28 mouse cellular contexts compared by ENCODE assay signal in the genomic region with DNA sequence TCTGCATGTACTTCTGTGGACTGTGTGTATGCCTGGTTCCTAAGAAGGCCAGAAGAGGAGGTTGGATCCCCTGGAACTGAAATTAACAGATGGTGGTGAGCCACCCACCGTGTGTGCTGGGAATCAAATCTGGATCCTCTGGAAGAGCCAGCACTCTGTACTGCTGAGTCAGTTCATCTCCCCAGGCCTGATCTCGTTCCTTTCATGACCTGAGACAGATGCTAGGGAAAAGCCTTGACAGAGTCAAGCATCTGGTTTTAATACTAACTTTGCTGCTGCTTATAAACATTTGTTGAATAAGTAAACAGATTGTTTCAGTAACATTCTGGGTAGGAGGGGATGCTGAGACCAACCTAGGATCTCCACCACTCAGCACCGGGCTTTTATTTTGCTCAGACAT. TPM values are rescaled to one million over a fixed set of nuclear protein-coding genes. Genes with fewer than 3 reads are reported as not detected.
A peak's percentile ranks its signal among the peaks of the same experiment; 100 is the strongest.
DNase-seq lines count a peak whose midpoint lies in the region; ATAC-seq and TF ChIP-seq lines count a peak whose summit lies in the region.
"Had no signal": no experiment of that assay in that cellular context is flagged by ENCODE, and none has a peak within 500 bp of the region (broad histone marks: within the 10 kb centered on the region; RNA-seq: fewer than 3 reads in every experiment).

No protein-coding gene starts in this region.

- peak; percentile 43 for DNase-seq in intestine, embryonic 14.5 days (ENCODE audit: low spot score)
- no peak for DNase-seq in ES-E14 (ENCODE audit: low read depth, low spot score)
- no peak for DNase-seq in forebrain, embryonic 10.5 days (ENCODE audit: extremely low spot score, low spot score)
- no peak for DNase-seq in B cell, adult 2 months
- DNase-seq: adrenal gland, postnatal 10 days; adrenal gland, postnatal 36 days; cerebellum, adult 18-20 months; cerebellum, adult 9-10 months; cerebellum, postnatal 14 days; gastrocnemius, adult 2 months; gastrocnemius, postnatal 14 days; heart, adult 18-20 months; heart, postnatal 14 days; heart, postnatal 4 days; kidney, adult 11 months; kidney, adult 9 months had no signal

- H3K36me3 ChIP-seq in intestine, embryonic 14.5 days (ENCODE audit: control insufficient read depth, insufficient read depth, low read length): no peaks in the 10 kb centered on the region
- H3K36me3 ChIP-seq in intestine, embryonic 15.5 days: no peaks in the 10 kb centered on the region
- no peaks in the 10 kb centered on the region for H3K36me3 ChIP-seq in ES-E14 (ENCODE audit: control insufficient read depth, insufficient read depth, low read length, poor library complexity, severe bottlenecking)
- no peaks in the 10 kb centered on the region for H3K36me3 ChIP-seq in embryonic facial prominence, embryonic 13.5 days
- no peaks in the 10 kb centered on the region for H3K36me3 ChIP-seq in forebrain, embryonic 10.5 days (replicated peaks)
- H3K36me3 ChIP-seq: heart, embryonic 12.5 days; heart, embryonic 15.5 days had no signal

- no peak overlapping the region for H3K4me3 ChIP-seq in intestine, embryonic 14.5 days (ENCODE audit: low read depth, low read length)
- H3K4me3 ChIP-seq in intestine, embryonic 15.5 days (replicated peaks): no peak overlapping the region
- H3K4me3 ChIP-seq in ES-E14 (ENCODE audit: insufficient read depth in 1 of 2, low read depth in 1 of 2, low read length in 2 of 2, poor library complexity in 1 of 2, severe bottlenecking in 1 of 2): no peak overlapping the region
- no peak overlapping the region for H3K4me3 ChIP-seq in embryonic facial prominence, embryonic 13.5 days
- no peak overlapping the region for H3K4me3 ChIP-seq in forebrain, embryonic 10.5 days
- H3K4me3 ChIP-seq: erythroblast, embryonic 14.5 days; forebrain, embryonic 13.5 days; gastrocnemius, adult 2 months; heart, embryonic 12.5 days; heart, embryonic 15.5 days had no signal

- no peaks in the 10 kb centered on the region for H3K9me3 ChIP-seq in intestine, embryonic 14.5 days (ENCODE audit: control insufficient read depth, low read length)
- no peaks in the 10 kb centered on the region for H3K9me3 ChIP-seq in intestine, embryonic 15.5 days
- H3K9me3 ChIP-seq in ES-E14 (ENCODE audit: control insufficient read depth, insufficient read depth, low read depth, low read length): no peaks in the 10 kb centered on the region
- H3K9me3 ChIP-seq in embryonic facial prominence, embryonic 13.5 days: no peaks in the 10 kb centered on the region
- no peaks in the 10 kb centered on the region for H3K9me3 ChIP-seq in forebrain, embryonic 10.5 days
- H3K9me3 ChIP-seq: forebrain, embryonic 13.5 days; heart, embryonic 12.5 days; heart, embryonic 15.5 days had no signal

- 57% methylated on average over 3 of the region's 3 CpGs for WGBS in intestine, embryonic 14.5 days
- WGBS in intestine, embryonic 15.5 days: 60% methylated on average over 3 of the region's 3 CpGs
- 31% methylated on average over 3 of the region's 3 CpGs for WGBS in embryonic facial prominence, embryonic 13.5 days
- WGBS in forebrain, embryonic 10.5 days: 74% methylated on average over 3 of the region's 3 CpGs

- no peaks in the 10 kb centered on the region for H3K4me1 ChIP-seq in intestine, embryonic 14.5 days (replicated peaks; ENCODE audit: control insufficient read depth, insufficient read depth, low read length)
- H3K4me1 ChIP-seq in intestine, embryonic 15.5 days (replicated peaks): no peaks in the 10 kb centered on the region
- H3K4me1 ChIP-seq in ES-E14 (ENCODE audit: control insufficient read depth in 2 of 2, insufficient read depth in 2 of 2, low read length in 2 of 2, poor library complexity in 1 of 2): no peaks in the 10 kb centered on the region
- 0 out of 2 replicates have a peak, but pooled peaks cover 3% of the 10 kb centered on the region for H3K4me1 ChIP-seq in embryonic facial prominence, embryonic 13.5 days
- peaks cover 3% of the 10 kb centered on the region; the same call in 1 of the 2 replicates for H3K4me1 ChIP-seq in forebrain, embryonic 10.5 days
- H3K4me1 ChIP-seq: forebrain, embryonic 13.5 days; heart, embryonic 15.5 days had no signal

- no peaks in the 10 kb centered on the region for H3K27me3 ChIP-seq in intestine, embryonic 14.5 days (replicated peaks; ENCODE audit: control insufficient read depth, insufficient read depth, low read length)
- no peaks in the 10 kb centered on the region for H3K27me3 ChIP-seq in intestine, embryonic 15.5 days (replicated peaks)
- no peaks in the 10 kb centered on the region for H3K27me3 ChIP-seq in embryonic facial prominence, embryonic 13.5 days
- no peaks in the 10 kb centered on the region for H3K27me3 ChIP-seq in forebrain, embryonic 10.5 days (ENCODE audit: poor library complexity, severe bottlenecking)
- H3K27me3 ChIP-seq: CH12.LX; forebrain, embryonic 13.5 days; heart, embryonic 15.5 days had no signal

- H3K9ac ChIP-seq in intestine, embryonic 14.5 days (ENCODE audit: low read length): no peak overlapping the region
- no peak overlapping the region for H3K9ac ChIP-seq in intestine, embryonic 15.5 days
- H3K9ac ChIP-seq in ES-E14 (ENCODE audit: insufficient read depth, low read depth, low read length, poor library complexity, severe bottlenecking): no peak overlapping the region
- H3K9ac ChIP-seq in embryonic facial prominence, embryonic 13.5 days: no peak overlapping the region
- H3K9ac ChIP-seq: forebrain, embryonic 13.5 days; heart, embryonic 12.5 days; heart, embryonic 15.5 days; hindbrain, embryonic 14.5 days had no signal

- no peak for ATAC-seq in intestine, embryonic 14.5 days (replicated peaks; ENCODE audit: low FRiP score, low TSS enrichment, low read depth)
- no peak for ATAC-seq in intestine, embryonic 15.5 days
- ATAC-seq in embryonic facial prominence, embryonic 13.5 days (ENCODE audit: insufficient number of reproducible peaks, insufficient read depth, low FRiP score, low TSS enrichment, low read depth): no peak; the same call in 1 of the 2 replicates
- ATAC-seq: activated CD4-positive, CD25-positive, alpha-beta regulatory T cell, adult 4 months; forebrain, embryonic 13.5 days; forebrain, embryonic 16.5 days; hindbrain, postnatal 0 days; inflammation-experienced regulatory T-cells, adult 6 months had no signal

- in situ Hi-C loops in ES-E14 (cut with MboI; ENCODE audit: low sequenced_read_pairs in 2 of 2, unreplicated experiment in 2 of 2): no loop called here

- no peak overlapping the region for H3K4me2 ChIP-seq in intestine, embryonic 14.5 days (ENCODE audit: low read length)
- H3K4me2 ChIP-seq in intestine, embryonic 15.5 days (replicated peaks): no peak overlapping the region
- H3K4me2 ChIP-seq in embryonic facial prominence, embryonic 13.5 days: no peak overlapping the region
- H3K4me2 ChIP-seq: forebrain, embryonic 13.5 days; heart, embryonic 12.5 days; heart, embryonic 15.5 days; hindbrain, embryonic 14.5 days had no signal

- H3K27ac ChIP-seq in intestine, embryonic 14.5 days (ENCODE audit: low read depth): no peak overlapping the region
- H3K27ac ChIP-seq in intestine, embryonic 15.5 days: no peak overlapping the region
- H3K27ac ChIP-seq in ES-E14 (ENCODE audit: insufficient read depth, low read depth, low read length, poor library complexity, severe bottlenecking): no peak overlapping the region
- peak overlapping the region; percentile 60; the same call in 1 of the 2 replicates for H3K27ac ChIP-seq in embryonic facial prominence, embryonic 13.5 days
- no peak overlapping the region for H3K27ac ChIP-seq in forebrain, embryonic 10.5 days
- H3K27ac ChIP-seq: forebrain, embryonic 13.5 days; gastrocnemius, adult 2 months; heart, embryonic 15.5 days; hindbrain, embryonic 14.5 days; hindbrain, postnatal 0 days had no signal

TF ChIP-seq in ES-E14, 5 proteins besides CTCF, POLR2A, EP300 and RAD21:
- TF ChIP-seq MAFK (IDR thresholded peaks at IDR 0.05; ENCODE audit: insufficient read depth, low read depth, low read length): peak; percentile 56; the same call in 1 of the 2 replicates
- no peak for TF ChIP-seq ZC3H11A (IDR thresholded peaks at IDR 0.05; ENCODE audit: borderline replicate concordance, low read depth, low read length)

RNA-seq across cellular contexts. Expression of a gene that starts 9.2 kb away (rescaled TPM):
- polyA plus RNA-seq in intestine, embryonic 14.5 days (2014; fragmentation: Nextera tagmentation; extraction: Ambion mirVana): 4.9 and 5.1 TPM in 2 replicates
- 6.6 and 6.8 TPM in 2 replicates for polyA plus RNA-seq in intestine, embryonic 15.5 days (2015; fragmentation: Nextera tagmentation; extraction: Ambion mirVana)
- 0.31 and 0.48 TPM in 2 replicates for total RNA-seq in ES-E14 (2012; rRNA removed)
- polyA plus RNA-seq in embryonic facial prominence, embryonic 13.5 days (2015; fragmentation: Nextera tagmentation; extraction: Ambion mirVana): 4.2 and 5.4 TPM in 2 replicates
- polyA plus RNA-seq in forebrain, embryonic 10.5 days (2016; fragmentation: Nextera tagmentation; extraction: Ambion mirVana): 0.25 and 0.27 TPM in 2 replicates
- total RNA-seq: CH12.LX had no signal
- polyA plus RNA-seq: erythroblast, embryonic 14.5 days had no signal

RNA-seq across cellular contexts. Expression of a gene that starts 53.2 kb away (rescaled TPM):
- polyA plus RNA-seq in intestine, embryonic 14.5 days (2014; fragmentation: Nextera tagmentation; extraction: Ambion mirVana): 14.9 and 19.2 TPM in 2 replicates
- polyA plus RNA-seq in intestine, embryonic 15.5 days (2015; fragmentation: Nextera tagmentation; extraction: Ambion mirVana): 12.5 and 15.1 TPM in 2 replicates
- total RNA-seq in ES-E14 (2012; rRNA removed): 18.0 and 30.2 TPM in 2 replicates
- polyA plus RNA-seq in embryonic facial prominence, embryonic 13.5 days (2015; fragmentation: Nextera tagmentation; extraction: Ambion mirVana): 18.8 and 19.5 TPM in 2 replicates
- 20.3 and 20.6 TPM in 2 replicates for polyA plus RNA-seq in forebrain, embryonic 10.5 days (2016; fragmentation: Nextera tagmentation; extraction: Ambion mirVana)

RNA-seq across cellular contexts. Expression of a gene that starts 53.4 kb away (rescaled TPM):
- 37.5 and 39.2 TPM in 2 replicates for polyA plus RNA-seq in intestine, embryonic 14.5 days (2014; fragmentation: Nextera tagmentation; extraction: Ambion mirVana)
- polyA plus RNA-seq in intestine, embryonic 15.5 days (2015; fragmentation: Nextera tagmentation; extraction: Ambion mirVana): 38.3 and 43.0 TPM in 2 replicates
- 14.4 and 20.0 TPM in 2 replicates for total RNA-seq in ES-E14 (2012; rRNA removed)
- polyA plus RNA-seq in embryonic facial prominence, embryonic 13.5 days (2015; fragmentation: Nextera tagmentation; extraction: Ambion mirVana): 34.5 and 38.6 TPM in 2 replicates
- polyA plus RNA-seq in forebrain, embryonic 10.5 days (2016; fragmentation: Nextera tagmentation; extraction: Ambion mirVana): 38.4 and 41.6 TPM in 2 replicates
